Mouse (Mus musculus): ENCODE data around the gene Nr6a1.

Gene Nr6a1

DNA sequence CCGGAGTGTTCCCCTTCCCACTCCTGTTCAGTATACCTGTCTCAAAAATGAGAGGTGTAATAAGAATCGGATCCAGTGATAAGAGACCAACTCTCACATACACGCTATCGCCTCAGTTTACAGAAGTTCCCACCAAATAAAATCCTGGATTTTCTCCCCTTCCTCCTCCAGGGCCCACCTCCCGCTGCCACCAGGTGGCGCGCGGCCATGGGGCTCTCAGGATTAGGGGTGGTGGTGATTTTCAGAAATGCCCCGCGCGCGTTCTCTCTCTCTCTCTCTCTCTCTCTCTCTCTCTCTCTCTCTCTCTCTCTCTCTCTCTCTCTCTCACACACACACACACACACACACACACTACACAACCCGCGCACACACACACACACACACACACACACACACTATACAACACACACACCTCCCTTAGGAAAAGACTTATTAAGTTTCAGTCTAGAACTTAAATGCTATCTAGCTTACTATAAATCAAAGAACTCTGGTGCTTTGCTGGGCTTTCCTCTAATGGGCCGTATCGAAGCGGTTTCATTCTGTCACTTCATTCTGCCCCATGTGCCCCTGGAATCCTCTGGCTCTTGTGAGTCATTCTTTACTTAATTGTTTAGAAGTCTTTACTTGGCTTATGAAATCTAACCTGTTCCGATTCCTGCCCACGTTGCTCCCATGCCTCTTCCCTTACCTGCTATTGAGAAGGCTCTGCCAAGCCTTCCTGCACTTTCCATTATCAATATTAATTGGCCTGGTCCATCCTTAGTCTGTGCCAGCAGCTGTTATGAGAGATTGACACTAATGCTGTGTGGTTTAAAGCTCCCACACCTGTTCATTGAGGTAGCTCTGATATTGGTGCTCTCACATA lies at the start of gene Nr6a1:
TSS of gene Nr6a1 (minus strand) at position 574 of the 865 bp plus-strand sequence.
- DNase-seq (ENCODE audit: low read depth, low spot score): peak; percentile 63

DNA sequence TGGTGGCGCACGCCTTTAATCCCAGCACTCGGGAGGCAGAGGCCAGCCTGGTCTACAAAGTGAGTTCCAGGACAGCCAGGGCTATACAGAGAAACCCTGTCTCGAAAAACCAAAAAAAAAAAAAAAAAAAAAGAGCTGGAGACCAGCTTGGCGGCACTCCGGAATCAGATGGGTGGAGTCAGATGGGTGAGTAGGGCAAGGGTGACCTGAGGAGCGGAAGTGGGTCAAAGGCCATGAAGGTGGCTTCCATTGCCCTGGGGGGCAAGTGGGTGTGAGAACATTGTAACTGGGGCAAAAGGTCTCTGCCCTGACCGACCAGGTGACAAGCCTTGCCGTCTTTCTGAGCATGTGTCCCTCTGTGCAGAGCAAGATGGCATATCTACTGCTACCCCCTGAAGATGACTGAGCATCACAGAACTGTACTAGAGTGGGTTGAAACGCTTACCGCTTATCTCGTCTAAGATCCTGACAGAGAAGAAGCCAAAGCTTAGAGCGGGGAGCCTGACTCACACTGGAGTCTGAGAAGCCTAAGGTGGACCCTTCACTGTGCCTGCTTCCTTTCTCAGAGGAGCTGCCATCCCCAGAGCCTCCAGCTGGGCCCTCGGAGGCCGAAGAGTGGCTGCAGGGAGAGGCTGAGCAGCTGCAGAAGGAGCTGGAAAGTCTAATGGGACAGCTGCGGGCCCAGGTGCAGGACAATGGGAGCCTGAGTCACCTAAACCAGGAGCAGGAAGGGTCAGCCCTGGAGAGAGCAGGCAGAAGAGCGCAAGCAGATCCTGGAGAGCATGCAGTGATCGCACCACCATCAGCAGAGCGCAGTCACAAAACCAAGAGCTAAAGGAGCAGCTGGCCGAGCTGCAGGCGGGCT lies 48.7 kb upstream of the Nr6a1 start:
- no peak for DNase-seq (ENCODE audit: low read depth, low spot score)

- DNase-seq (ENCODE audit: low read depth, low spot score): no peak
These were observed 47.7 kb upstream of the Nr6a1 start for GRCm38 (mm10) chr2:38975181-38975580.

DNA sequence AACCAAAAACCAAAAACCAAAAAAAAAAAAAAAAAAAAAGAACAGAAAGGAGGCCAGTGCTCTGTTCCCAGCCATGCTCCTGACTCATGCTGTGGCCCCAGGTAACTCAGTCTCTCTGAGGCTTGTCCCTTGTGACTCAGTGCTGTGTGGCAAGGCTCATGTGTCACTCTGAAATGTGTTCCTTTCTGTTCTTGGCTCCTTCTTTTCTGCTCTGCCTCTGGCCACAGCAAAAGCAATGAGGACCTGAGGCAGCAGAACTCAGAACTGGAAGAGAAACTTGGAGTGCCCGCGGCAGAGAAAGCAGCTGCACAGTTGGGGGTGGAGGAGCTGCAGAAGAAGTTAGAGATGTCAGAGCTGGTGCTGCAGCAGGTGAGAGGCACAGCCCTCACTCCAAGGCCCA lies 46.7 kb upstream of the Nr6a1 start:
- no peak for DNase-seq (ENCODE audit: low read depth, low spot score)

DNA sequence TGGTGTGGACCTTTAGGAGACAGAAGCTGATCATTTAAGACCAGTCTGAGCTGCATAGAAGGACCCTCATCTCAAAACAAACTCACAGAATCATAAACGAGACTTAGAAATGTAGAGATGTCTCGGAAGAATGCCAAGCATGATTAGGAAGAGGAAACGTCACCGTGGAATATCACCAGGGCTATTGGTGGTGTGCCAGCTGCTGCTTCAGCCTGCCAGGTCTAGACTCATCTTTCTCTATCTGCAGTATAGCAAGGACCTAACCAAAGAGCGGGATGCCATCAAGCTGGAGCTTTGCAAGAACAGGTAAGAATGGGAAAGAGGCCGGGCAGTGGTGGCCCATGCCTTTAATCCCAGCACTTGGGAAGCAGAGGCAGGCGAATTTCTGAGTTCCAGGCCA lies 46.2 kb upstream of the Nr6a1 start:
- no peak for DNase-seq (ENCODE audit: low read depth, low spot score)

DNA sequence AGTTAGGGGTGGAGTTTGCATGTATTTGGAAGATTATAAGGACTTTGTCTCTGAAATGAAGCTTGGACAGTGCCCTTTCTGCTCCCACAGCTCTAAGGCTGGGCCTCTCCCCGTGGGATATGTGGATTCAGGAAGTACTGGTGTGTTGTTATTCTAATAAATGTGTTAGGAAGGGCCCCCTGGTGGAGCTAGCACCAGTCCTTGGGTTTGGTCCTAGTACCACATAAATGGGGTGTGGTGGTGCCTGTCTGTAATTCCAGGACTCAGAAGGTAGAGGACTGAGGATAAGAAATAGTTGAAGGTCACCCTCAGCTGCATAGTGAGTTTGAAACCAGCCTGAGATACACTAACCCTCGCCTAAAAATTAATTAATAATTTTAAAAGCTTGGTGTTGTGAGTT lies 45.7 kb upstream of the Nr6a1 start:
- no peak for DNase-seq (ENCODE audit: low read depth, low spot score)

- DNase-seq (ENCODE audit: low read depth, low spot score): no peak
These were observed 42.6 kb upstream of the Nr6a1 start for GRCm38 (mm10) chr2:38970057-38970456.

GRCm38 (mm10) chr2:38969650-38970049 lies 42.2 kb upstream of the Nr6a1 start:
- no peak for DNase-seq (ENCODE audit: low read depth, low spot score)

- DNase-seq (ENCODE audit: low read depth, low spot score): peak; percentile 44
These were observed 36.7 kb upstream of the Nr6a1 start for GRCm38 (mm10) chr2:38964198-38964597.

- DNase-seq (ENCODE audit: low read depth, low spot score): no peak
These were observed 30.3 kb upstream of the Nr6a1 start for GRCm38 (mm10) chr2:38957671-38958223.

GRCm38 (mm10) chr2:38956062-38956461 lies 28.6 kb upstream of the Nr6a1 start:
- no peak for DNase-seq (ENCODE audit: low read depth, low spot score)

GRCm38 (mm10) chr2:38953152-38953883 lies 25.8 kb upstream of the Nr6a1 start:
- no peak for DNase-seq (ENCODE audit: low read depth, low spot score)

DNA sequence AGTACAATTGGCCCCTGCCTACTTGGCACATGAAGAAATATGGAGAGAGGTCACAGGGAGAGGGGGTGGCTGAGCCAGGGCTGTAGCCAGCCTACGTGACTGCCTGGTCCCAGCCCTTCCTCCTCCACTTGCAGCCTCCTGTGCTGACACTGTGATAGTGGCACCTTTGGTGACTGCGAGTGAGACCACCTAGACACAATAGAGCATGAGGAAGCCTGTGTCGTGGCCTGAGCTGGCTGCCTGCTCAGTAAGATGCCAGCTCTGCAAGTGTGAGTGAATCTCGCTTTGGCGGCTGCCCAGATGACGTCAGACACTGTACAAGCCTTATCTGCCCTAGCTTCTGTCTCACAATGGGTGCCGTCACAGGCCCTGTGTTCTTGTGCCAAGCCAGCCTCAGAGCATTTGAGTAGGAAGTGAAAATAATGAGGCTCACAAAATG lies 22.8 kb upstream of the Nr6a1 start:
- DNase-seq (ENCODE audit: low read depth, low spot score): no peak

GRCm38 (mm10) chr2:38947566-38947965 lies 20.1 kb upstream of the Nr6a1 start:
- no peak for DNase-seq (ENCODE audit: low read depth, low spot score)

- DNase-seq (ENCODE audit: low read depth, low spot score): no peak
These were observed 17.1 kb upstream of the Nr6a1 start for GRCm38 (mm10) chr2:38944460-38945161.

- DNase-seq (ENCODE audit: low read depth, low spot score): no peak
These were observed 16.5 kb upstream of the Nr6a1 start for GRCm38 (mm10) chr2:38943977-38944376.

DNA sequence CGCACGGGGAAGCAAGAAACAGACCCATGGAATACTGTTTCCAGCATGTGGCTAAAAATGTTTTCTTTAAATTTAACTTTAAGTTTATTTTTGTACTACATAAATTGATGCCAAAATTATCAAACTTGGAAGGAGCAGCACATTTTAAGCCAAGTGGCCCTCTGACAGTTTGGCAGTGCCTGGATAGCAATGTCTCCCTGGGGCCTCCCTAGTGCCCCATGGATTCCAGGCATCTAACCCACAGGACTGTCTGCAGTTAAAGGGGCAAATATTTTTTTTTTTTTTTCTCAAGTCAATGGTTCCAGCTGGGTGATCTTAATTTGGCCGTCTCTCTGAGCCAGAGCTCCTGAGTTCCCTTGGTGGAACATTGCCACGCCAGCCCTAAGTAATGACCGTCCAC lies 15.7 kb upstream of the Nr6a1 start:
- no peak for DNase-seq (ENCODE audit: low read depth, low spot score)

DNA sequence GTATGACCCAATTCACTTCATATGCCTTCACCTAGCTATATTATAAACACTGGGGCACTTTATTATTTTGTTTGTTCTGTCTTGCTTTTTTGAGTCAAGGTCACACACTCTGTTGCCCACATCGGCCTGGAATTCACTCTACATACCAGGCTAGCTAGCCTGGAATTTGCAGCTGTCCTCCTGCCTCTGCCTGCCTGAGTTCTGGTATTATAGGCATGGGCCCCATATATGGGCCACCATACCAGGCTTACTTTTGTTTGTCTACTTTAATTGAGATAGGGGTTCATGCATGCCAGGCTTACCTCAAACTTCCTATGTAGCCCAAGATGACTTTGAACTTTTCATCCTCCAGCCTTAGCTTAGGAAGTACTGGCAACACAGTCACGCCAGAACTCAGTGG lies 14.4 kb upstream of the Nr6a1 start:
- no peak for DNase-seq (ENCODE audit: low read depth, low spot score)

GRCm38 (mm10) chr2:38941426-38941825 lies 13.9 kb upstream of the Nr6a1 start:
- DNase-seq (ENCODE audit: low read depth, low spot score): no peak

DNA sequence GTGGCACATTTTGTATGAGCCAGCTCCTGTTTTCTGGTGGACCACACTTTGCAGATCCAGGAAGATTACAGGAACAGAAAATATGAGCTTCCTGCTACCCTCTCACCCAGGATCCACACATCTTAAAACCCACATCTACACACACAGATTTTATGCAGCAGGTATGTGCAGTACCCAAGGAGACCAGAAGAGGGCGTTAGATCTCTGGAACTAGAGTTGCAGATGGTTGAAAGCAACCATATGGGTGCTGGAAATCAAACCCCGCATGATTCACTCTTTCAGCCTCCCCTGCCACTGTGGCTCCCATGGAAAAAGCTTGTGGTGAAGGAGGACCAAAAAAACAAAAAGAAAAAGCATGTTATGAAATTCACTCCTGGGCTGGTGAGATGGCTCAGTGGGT lies 11.6 kb upstream of the Nr6a1 start:
- no peak for DNase-seq (ENCODE audit: low read depth, low spot score)

- no peak for DNase-seq (ENCODE audit: low read depth, low spot score)
These were observed 10.5 kb upstream of the Nr6a1 start for GRCm38 (mm10) chr2:38938007-38938406.
